Mouse (Mus musculus) T-helper 2 cell (primary cell): ENCODE measurements around the gene Usp27x.

Experiments
- in situ Hi-C: fragments of 300-600 bp; cut with MboI, MseI; formaldehyde crosslinking; loops from one replicate; pipeline ENCODE4 v1.15.1; 2025; ENCODE audit warnings: high pct_unique_total_duplicates

Usp27x gene

DNA sequence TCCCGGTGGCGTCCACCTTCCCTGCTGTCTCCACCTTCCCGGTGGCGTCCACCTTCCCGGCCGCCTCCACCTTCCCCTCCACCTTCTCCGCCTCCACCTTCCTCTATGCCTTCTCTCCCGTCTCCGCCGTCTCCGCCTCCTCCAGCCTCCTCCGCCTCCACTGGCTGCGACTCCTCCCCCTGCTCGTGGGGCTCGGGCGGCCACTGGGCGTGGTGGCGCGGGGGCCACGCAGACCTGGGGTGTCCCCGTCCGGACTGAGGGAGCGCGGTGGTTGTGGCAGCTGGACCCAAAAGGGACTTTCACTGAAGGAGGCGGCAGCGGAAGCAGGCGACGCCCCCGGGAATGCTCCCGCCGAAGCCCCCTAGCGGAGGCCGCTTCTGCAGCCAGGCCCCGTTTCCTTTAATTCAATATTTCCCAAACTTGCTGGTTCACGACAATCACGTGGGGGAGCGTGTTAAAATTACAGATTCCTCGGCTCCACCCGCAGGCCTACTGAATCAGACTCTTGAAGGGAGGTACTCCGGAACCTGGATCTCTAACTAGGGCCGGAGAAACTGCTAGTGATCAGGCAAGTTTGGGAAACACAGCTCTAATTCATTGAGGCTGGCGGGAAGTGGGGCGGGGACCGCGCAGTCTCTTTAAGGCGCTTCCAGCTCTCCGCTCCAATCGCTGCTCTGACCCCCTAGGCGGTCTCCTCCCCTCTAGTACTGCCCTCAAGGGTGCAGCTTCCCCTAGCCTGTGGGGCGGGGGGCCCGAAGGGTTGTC is at the start of gene Usp27x:
Gene Usp27x, minus strand, starts transcription at position 115 of the 765 bp plus-strand sequence.
- in situ Hi-C loops, result no loop called here

DNA sequence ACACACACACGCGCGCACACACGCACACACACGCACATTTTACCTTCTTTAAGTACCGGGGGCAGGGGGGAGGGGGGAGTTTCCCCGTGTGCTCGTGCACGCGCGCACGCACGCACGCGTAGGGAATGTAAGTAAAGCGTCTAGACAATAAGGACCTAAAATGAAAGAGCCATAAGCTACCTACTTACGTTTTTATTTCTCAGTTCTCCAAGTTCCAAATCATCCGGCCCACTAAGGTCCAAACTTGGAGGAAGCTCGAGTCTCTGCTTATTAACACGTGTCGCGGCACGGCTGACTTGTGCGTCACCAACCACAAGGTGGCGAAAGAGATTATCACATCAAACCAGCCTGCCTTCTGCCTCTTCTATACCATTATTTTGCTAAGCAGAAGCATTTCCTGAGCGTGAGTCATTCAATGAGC is 47.1 kb upstream of the Usp27x start:
- in situ Hi-C loops, result no loop called here

DNA sequence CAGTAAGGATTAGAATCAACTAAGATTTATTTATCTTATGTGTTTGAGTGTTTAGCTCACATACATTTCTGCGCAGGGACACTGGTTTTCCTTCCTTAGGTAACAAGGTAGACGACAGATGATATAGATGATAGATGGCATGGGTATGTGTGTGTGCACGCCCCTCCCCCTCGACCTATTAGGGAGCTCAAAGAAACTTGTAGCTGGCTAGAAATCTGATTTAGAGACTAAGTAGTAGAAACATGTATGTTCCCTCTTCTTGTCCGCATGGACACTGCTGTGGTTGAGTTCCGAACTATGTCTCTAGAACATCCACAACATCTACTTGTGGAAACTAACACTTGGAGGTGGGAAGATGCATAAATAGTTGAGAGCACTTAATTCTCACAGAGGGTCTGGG is 46.5 kb upstream of the Usp27x start:
- in situ Hi-C loops, result no loop called here

DNA sequence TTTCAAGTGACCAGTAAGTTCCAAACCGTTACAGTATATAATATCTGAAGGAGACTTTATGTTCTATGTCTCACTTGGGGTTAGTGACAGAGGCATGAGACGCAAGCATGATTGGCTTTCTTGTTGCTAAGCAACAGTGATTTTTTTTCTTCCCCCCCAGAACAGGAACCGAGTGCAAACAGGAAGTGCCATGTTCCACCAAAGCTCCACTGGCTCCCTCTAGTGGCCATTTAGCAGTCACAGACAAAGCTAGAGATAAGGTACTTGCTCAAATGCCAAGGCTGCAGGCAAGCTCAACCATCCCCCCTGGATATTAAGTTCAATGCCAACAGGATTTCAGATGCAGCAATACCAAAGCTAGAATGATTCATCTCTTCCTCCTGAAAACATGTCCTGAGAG is 45.4 kb upstream of the Usp27x start:
- in situ Hi-C loops, result no loop called here

DNA sequence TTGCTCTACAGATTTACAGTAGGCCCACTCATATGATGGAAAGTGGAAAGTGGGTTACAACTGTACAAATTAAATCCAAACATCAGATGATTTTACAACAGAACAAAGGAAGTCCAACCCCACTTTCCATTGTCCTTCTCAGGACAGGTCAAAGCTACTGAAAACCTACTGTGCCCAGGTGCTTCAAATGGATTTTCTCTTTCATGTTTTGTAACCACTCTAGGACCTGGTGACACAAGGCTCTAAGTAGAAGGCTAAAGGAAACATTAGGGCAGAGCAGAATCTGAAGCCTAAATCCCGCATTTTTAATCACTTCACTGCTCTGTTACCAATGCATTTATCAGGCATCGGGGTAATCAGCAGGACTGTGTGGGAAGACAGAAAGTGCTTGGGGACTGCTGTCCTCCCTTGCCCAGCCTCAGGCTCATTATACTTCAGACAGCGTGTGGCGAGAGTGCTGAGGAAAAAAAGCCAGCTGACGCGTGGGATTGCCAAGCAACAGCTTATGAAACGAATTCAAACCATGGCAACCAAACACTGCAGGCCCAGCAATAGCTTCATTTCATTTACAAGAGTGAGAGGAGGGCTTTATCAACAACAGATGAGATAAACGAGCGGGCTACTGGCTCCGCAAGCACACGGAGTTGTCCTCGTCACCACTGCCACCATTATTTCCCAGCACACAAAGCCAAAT is 40.7 kb upstream of the Usp27x start:
- in situ Hi-C loops, result no loop called here

DNA sequence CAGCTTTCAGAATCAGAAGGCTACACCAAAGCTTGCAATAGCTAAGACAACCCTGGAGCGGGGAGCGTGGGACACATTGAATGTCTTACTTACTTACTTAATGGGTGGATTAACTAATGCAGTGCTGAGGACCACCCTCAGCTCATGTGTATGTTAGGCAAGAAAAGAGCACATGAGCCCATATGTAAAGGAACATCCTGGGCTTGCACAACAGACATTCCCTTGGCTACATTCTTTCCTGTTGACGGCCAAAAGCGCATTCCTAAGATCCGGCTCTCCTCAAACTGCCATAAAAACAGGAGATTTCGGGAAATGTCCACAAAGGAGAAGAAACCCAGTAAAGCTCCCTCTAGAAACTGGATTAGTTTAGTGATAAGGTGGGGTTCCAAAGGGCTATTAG is 39.7 kb upstream of the Usp27x start:
- in situ Hi-C loops, result no loop called here

DNA sequence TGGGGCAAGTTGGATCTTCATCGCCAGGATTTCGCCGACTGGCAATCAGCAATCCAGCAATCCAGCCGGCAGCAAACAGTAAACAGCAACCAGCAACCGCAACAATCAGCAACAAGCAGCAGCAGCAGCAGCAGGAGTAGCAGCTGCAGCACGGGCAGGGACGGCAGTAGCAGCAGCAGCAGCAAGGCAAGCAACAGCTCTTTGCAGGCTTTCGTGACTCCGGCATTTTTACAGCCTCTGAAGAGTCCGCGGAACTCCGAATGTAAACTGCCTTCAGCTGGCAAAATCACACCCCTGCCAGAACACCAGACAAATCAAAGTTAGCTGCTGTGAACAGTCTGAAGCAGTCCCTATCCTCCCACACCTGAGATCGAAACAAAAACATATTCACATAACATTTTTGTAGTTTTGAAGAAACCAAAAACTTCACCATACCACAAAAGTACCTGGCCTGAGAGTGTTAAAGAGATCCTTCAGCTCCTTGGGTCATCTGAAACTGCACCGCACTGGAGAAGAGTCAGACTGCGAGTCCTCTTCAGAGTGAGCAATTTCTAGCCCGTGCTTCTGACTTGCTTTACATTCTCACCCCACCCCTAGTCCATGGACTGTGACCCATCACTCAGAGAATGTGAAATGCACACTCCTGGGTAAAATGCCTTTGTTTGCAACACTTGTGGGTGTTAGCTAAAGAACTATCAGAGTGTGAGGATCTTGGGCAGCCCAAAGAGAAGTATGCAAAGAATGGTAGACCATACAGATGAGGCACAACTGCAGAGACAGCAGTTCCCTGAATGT is 36.8 kb upstream of the Usp27x start:
- in situ Hi-C loops, result no loop called here

DNA sequence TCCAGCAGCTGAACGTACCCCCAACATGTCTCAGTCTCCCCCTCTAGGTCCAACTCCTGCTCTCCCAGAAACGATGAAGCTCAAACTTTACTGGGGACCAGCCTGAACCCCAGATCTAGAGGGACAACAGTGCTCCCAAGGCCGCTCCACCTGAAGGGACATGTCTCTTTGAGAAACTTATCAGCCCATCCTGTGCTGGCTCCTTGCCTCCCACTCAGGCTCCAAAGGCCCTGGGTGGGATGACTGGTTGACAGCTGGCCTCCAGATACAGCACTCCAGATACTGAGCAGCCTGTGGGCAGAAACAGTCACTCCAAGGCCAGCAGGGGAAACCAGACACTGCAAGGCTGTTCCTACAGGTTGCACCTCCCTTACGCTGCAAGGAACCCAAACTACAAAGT is 956 bp upstream of the Usp27x start:
- in situ Hi-C loops, result no loop called here

DNA sequence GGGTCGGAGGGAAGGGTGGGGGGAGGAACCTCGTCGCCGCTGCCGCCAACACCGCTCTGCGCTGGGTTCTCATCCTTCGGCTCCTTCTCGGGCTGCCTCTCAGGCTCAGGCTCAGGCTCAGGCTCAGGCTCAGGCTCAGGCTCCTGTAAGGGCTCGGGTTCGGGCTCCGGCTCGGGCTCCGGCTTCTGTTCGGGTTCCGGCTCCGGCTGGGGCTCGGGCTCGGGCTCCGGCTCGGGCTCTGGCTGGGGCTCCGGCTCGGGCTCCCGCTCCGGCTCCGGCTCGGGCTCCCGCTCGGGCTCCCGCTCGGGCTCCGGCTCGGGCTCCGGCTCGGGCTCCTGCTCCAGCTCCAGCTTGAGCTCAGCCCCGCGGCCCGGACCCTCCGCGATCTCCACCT is 311 bp downstream of the Usp27x start:
- in situ Hi-C loops, result no loop called here

DNA sequence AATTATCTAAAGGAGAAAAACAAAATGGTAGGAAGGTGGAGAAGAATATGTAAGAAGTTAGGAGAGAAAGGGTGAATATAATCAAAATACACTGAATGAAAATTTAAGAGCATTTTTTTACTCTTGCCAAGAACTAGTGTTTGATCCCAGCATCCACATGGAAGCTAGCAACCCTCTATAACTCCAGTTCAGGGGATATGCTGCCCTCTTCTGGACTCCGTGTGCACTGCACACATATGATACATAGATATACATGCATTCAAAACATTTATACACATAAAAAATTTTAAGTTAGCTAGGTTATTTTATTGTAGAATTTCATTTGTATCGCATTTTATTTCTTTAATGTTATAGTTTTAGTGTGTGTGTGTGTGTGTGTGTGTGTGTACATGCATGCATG is 50.2 kb downstream of the Usp27x start:
- in situ Hi-C loops, result no loop called here

DNA sequence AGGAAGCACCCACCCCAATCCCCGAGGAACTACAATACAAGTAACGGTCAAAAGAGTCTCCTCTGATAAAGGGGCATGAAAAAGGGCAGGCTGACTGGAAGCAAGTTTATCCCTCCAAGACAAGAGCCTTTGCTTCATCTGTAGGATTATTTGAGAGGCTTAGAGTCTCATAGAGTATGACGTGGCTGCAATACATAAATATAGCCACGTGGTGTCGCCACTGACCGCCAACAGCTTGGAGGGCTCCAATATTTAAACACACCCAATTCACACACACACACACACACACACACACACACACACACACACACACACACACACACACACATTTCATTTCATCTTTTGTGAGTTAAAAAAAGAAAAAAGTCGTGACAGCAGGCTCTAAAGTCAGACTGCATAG is 53.3 kb downstream of the Usp27x start:
- in situ Hi-C loops, result no loop called here
